Mouse (Mus musculus) spleen, adult 12 weeks (tissue): ENCODE data around the gene H2-Q6.
"Not testable (repeated sequence)": the region's sequence is repeated elsewhere in the genome, so short reads cannot be mapped to it uniquely, and the experiment has no call there.

Experiments
- DNase-seq: peaks from one replicate; pipeline ENCODE4 v3.0.0; 2022; ENCODE audit warnings: low spot score

Gene H2-Q6

GRCm38 (mm10) chr17:35434836-35435235 lies 10.2 kb downstream of the H2-Q6 start:
- not testable (repeated sequence) for DNase-seq

GRCm38 (mm10) chr17:35435577-35435976 lies 10.9 kb downstream of the H2-Q6 start:
- not testable (repeated sequence) for DNase-seq

DNA sequence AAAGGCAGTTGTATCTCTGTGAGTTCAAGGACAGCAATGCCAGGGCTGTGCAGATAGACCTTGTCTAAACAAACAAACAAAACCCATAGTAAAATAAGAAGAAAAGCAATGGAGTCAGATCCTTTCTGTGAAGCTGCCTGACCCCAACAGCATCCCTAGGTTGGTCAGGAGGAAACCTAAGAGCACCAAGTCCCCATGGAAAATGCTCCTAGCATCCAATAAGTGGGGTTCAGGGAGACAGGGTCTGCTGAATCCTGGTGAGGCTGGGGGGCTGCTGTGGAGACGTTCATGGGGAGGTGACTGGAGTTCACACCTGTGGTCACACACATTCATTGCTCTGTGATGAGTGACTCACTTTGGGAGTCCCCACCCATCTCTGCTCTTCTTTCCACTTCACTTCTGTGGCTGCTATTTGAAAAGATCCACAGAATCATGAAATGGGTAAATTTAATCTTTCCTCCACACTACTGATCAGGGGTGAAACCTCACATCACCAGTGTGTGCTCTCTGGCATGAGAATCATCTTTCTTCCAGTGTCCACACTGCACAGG lies 12.8 kb downstream of the H2-Q6 start:
- DNase-seq = not testable (repeated sequence)

DNA sequence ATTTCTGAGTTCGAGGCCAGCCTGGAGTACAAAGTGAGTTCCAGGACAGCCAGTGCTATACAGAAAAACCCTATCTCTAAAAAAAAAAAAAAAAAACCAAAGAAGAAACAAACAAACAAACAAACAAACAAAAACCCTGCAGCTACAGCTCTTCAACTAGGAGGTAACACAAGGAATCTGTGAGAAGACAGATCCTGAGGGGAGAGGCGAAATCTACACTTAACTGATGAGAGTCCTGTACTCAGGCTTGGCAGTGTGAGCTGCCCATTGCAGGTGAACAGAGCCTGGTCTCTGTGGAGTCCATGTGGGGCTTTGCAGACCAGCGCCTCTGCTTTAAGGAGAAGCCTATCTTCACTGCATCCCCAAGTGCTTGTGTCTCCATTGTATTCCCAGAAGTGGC lies 13.7 kb downstream of the H2-Q6 start:
- DNase-seq = not testable (repeated sequence)

DNA sequence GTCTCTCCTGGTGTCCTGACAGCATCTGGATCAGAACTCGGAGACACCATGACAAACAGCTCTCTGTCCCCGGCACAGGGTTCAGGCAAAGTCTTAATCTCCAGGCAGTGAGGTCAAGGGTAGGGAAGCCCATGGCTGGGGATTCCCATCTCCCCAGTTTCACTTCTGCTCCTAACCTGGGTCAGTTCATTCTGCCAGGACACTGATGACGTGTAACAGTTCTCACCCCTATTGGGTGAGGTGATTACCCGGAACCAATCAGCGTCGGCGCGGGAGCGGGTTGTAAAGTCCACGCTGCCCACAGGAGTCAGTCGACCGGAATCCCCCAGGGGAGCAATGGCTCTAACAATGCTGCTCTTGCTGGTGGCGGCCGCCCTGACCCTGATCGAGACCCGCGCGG lies 14.2 kb downstream of the H2-Q6 start, which contains the start of gene H2-Q7:
Gene H2-Q7, plus strand, starts transcription at position 271 of the 400 bp plus-strand sequence.
- peak; percentile 93 for DNase-seq

GRCm38 (mm10) chr17:35439295-35439747 lies 14.7 kb downstream of the H2-Q6 start:
- not testable (repeated sequence) for DNase-seq

DNA sequence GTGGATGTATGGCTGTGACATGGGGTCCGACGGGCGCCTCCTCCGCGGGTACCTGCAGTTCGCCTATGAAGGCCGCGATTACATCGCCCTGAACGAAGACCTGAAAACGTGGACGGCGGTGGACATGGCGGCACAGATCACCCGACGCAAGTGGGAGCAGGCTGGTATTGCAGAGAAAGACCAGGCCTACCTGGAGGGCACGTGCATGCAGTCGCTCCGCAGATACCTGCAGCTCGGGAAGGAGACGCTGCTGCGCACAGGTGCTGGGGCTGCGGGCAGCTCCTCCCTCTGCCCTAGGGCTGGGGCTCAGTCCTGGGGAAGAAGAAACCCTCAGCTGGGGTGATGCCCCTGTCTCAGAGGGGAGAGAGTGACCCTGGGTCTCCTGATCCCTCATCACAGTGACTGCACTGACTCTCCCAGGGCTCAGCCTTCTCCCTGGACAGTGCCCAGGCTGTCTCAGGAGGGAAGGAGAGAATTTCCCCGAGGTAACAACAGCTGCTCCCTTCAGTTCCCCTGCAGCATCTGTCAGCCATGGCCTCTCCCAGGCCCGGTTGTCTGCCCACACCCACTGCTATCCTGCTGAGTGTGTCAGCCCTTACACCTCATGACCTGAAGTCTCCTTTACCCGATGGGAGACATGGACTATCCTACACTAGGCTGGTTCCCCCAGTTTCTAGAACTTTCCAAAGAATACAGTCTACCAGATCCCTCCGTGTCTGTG lies 15.4 kb downstream of the H2-Q6 start:
- DNase-seq = not testable (repeated sequence)

DNA sequence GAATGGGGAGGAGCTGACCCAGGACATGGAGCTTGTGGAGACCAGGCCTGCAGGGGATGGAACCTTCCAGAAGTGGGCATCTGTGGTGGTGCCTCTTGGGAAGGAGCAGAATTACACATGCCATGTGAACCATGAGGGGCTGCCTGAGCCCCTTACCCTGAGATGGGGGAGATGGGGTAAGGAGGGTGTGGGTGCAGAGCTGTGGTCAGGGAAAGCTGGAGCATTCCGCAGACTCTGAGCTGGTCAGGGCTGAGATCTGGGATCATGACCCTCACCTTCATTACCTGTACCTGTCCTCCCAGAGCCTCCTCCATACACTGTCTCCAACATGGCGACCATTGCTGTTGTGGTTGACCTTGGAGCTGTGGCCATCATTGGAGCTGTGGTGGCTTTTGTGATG lies 17.7 kb downstream of the H2-Q6 start:
- DNase-seq = not testable (repeated sequence)

DNA sequence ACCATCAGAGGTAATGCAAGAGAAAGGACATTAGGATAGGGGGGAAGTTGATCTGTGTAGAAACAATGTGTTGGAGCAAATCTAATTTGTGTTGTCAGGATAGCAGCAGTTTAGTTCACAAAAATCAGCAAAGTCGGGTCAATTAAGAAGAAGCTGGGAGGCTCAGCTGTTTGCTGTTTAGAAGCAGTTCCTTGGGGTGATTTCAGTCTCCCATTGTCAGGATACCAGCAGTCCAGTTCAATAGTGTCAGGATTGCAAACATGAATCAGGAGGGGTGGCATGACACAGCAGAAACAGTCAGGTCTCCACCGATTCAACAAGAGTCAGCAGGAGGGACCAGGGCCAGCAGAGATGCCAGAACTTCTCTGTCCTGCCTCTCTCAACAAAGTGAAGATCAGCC lies 19.9 kb downstream of the H2-Q6 start:
- DNase-seq = not testable (repeated sequence)

GRCm38 (mm10) chr17:35458247-35458646 lies 33.6 kb downstream of the H2-Q6 start:
- not testable (repeated sequence) for DNase-seq

DNA sequence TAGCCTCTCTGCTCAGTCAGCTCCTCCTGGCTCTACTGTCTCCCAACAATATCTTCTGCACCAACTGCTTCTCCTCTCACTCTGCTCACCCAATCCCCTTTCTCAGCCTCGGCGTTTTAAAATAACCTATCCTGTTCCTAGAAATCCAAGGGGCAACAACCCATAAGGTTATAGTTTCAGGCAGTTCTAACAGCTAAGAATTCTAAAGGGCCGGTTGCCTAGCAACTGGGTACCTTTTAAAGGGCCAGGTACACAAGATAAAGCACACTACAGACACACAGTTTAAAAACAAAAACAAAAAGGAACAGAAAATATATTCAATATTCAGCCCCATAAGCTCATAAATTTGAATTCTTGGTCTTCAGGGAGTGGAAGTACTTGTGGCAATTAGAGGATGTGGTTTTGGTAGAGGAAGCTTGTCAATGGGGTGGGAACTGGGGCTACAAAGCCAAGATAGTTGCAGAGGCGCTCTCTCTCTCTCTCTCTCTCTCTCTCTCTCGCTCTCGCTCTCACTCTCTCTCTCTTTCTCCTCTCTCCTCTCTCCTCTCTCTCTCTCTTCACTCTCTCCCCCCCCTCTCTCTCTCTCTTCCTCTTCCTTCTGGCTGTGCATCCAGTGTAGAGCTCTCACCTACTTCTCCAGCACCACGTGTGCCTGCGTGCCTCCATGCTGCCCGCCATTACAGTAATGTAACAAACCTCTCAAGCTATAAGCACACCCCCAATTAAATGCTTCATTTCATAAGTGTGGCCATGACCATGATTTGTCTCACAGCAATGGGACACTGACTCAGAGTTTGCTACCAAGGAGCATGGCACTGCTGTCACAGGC lies 36.1 kb downstream of the H2-Q6 start:
- DNase-seq = not testable (repeated sequence)

DNA sequence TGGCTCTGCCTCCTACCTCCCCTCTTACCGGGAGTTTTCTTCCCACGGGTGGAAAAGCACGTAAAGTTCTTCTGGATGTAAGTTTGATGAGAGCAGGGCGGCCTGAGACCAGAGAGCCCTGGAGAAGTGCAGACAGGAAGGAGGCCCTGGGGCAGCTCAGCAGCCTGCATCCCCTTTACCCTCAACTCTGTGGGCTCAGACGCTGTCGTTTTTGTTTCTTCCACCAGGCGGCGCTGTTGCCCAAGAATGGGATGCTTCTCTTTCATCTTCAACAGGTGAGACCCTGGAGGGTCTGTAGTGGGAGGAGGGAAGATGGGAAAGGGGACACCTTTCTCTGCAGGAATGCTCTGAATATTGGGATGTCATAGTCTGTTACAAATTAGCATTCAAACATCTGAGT lies 41.0 kb downstream of the H2-Q6 start:
- DNase-seq = not testable (repeated sequence)

GRCm38 (mm10) chr17:35468936-35469335 lies 44.3 kb downstream of the H2-Q6 start:
- DNase-seq = not testable (repeated sequence)

DNA sequence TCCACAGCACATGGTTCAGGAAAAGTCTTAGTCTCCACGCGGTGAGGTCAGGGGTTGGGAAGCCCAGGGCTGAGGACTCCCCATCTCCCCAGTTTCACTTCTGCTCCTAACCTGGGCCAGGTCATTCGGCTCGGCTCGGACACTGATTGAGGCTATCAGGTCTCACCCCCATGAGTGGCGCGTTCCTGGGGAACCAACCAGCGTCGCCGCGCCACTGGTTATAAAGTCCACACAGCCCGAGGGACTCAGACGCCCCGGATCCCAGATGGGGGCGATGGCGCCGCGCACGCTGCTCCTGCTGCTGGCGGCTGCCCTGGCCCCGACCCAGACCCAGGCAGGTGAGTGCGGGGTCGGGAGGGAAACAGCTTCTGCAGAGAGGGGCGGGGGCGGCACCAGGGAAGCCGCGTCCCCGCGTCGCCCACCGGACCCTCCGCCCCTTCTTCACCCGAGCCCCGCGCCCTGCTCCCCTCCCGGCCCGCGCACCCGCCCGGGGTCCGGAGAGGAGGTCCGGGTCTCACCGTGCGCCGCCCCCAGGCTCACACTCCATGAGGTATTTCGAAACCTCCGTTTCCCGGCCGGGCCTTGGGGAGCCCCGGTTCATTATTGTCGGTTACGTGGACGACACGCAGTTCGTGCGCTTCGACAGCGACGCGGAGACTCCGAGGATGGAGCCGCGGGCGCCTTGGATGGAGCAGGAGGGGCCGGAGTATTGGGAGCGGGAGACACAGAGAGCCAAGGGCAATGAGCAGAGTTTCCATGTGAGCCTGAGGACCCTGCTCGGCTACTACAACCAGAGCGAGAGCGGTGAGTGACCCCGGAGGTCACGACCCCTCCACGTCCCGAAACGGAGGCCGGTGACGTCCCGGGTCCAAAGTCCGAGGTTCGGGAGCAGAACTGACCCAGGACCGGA lies 45.4 kb downstream of the H2-Q6 start, which contains the start of gene H2-Q10:
Gene H2-Q10, plus strand, starts transcription at position 248 of the 910 bp plus-strand sequence.
- DNase-seq = no peak
